Mouse (Mus musculus): Measurements from ENCODE around the gene Slc48a1. TPM values are rescaled to one million over a fixed set of nuclear protein-coding genes. Genes with fewer than 3 reads are reported as not detected.

Gene Slc48a1
- polyA plus RNA-seq, 1 experiment from 2014 or later, result 18.9 TPM

GRCm38 (mm10) chr15:97825941-97826587, 47.7 kb downstream of the Slc48a1 start:
- peak overlapping the region; percentile 69 for H3K27ac ChIP-seq (replicated peaks)
- peak overlapping the region; percentile 44 for H3K4me3 ChIP-seq
- H3K36me3 ChIP-seq (replicated peaks), result peaks cover 12% of the 10 kb centered on the region
- H3K27me3 ChIP-seq (replicated peaks; ENCODE audit: low read depth, poor library complexity, severe bottlenecking), result peaks cover 15% of the 10 kb centered on the region; the same call in 1 of the 2 replicates
- WGBS, result 47% methylated on average over 12 of the region's 12 CpGs
- H3K4me1 ChIP-seq, result peaks cover 94% of the 10 kb centered on the region
- no peaks in the 10 kb centered on the region for H3K9me3 ChIP-seq
- DNase-seq (ENCODE audit: low spot score), result no peak

- no peaks in the 10 kb centered on the region for H3K9me3 ChIP-seq
- H3K4me3 ChIP-seq, result 0 out of 2 replicates have a peak overlapping the region, but pooled peaks have one; percentile 2
- no peak for DNase-seq (ENCODE audit: low spot score)
- peaks cover 15% of the 10 kb centered on the region; the same call in 1 of the 2 replicates for H3K27me3 ChIP-seq (replicated peaks; ENCODE audit: low read depth, poor library complexity, severe bottlenecking)
- H3K27ac ChIP-seq (replicated peaks), result no peak overlapping the region; the same call in 1 of the 2 replicates
- H3K4me1 ChIP-seq, result peaks cover 90% of the 10 kb centered on the region
- peaks cover 12% of the 10 kb centered on the region for H3K36me3 ChIP-seq (replicated peaks)
- WGBS, result 75% methylated on average over 5 of the region's 5 CpGs
These were observed 48.4 kb downstream of the Slc48a1 start for GRCm38 (mm10) chr15:97826588-97827261.

GRCm38 (mm10) chr15:97827401-97827800, 49.1 kb downstream of the Slc48a1 start:
- peaks cover 90% of the 10 kb centered on the region for H3K4me1 ChIP-seq
- WGBS, result 87% methylated on average over 8 of the region's 8 CpGs

GRCm38 (mm10) chr15:97828221-97828842, 50.0 kb downstream of the Slc48a1 start:
- Histone ChIP-seq H3K9me3 (no peaks in the 10 kb centered on the region), H3K27ac (replicated peaks) (peak overlapping the region; percentile 65), H3K36me3 (replicated peaks) (peaks cover 12% of the 10 kb centered on the region), H3K27me3 (replicated peaks; ENCODE audit: low read depth, poor library complexity, severe bottlenecking) (peaks cover 15% of the 10 kb centered on the region; the same call in 1 of the 2 replicates), H3K4me1 (peaks cover 88% of the 10 kb centered on the region), H3K4me3 (peak overlapping the region; percentile 92)
- WGBS, result 56% methylated on average over 6 of the region's 6 CpGs
- no peak for DNase-seq (ENCODE audit: low spot score)

More at GRCm38 (mm10) chr15:97827401-97827800, 49.1 kb downstream of the Slc48a1 start:
- no peak overlapping the region for H3K27ac ChIP-seq (replicated peaks)
- peaks cover 12% of the 10 kb centered on the region for H3K36me3 ChIP-seq (replicated peaks)
- no peak for DNase-seq (ENCODE audit: low spot score)
- no peaks in the 10 kb centered on the region for H3K9me3 ChIP-seq
- H3K27me3 ChIP-seq (replicated peaks; ENCODE audit: low read depth, poor library complexity, severe bottlenecking), result peaks cover 15% of the 10 kb centered on the region; the same call in 1 of the 2 replicates
- H3K4me3 ChIP-seq, result no peak overlapping the region

- Histone ChIP-seq H3K9me3 (no peaks in the 10 kb centered on the region), H3K27me3 (replicated peaks; ENCODE audit: low read depth, poor library complexity, severe bottlenecking) (peaks cover 21% of the 10 kb centered on the region), H3K36me3 (replicated peaks) (peaks cover 9% of the 10 kb centered on the region), H3K4me1 (peaks cover 83% of the 10 kb centered on the region), H3K4me3 (peak overlapping the region; percentile 92), H3K27ac (replicated peaks) (peak overlapping the region; percentile 65; the same call in 1 of the 2 replicates)
- DNase-seq (ENCODE audit: low spot score), result peak; percentile 44
- WGBS, result 49% methylated on average over 5 of the region's 5 CpGs
These were observed 50.6 kb downstream of the Slc48a1 start for GRCm38 (mm10) chr15:97828901-97829338.

GRCm38 (mm10) chr15:97829432-97829831, 51.1 kb downstream of the Slc48a1 start:
- Histone ChIP-seq H3K4me3 (peak overlapping the region; percentile 92), H3K27me3 (replicated peaks; ENCODE audit: low read depth, poor library complexity, severe bottlenecking) (peaks cover 21% of the 10 kb centered on the region), H3K36me3 (replicated peaks) (0 out of 2 replicates have a peak, but pooled peaks cover 4% of the 10 kb centered on the region), H3K27ac (replicated peaks) (peak overlapping the region; percentile 65), H3K9me3 (no peaks in the 10 kb centered on the region), H3K4me1 (peaks cover 78% of the 10 kb centered on the region)
- 59% methylated on average over 2 of the region's 2 CpGs for WGBS
- no peak for DNase-seq (ENCODE audit: low spot score)

- H3K4me1 ChIP-seq, result peaks cover 70% of the 10 kb centered on the region
- 0 out of 2 replicates have a peak, but pooled peaks cover 4% of the 10 kb centered on the region for H3K36me3 ChIP-seq (replicated peaks)
- no peaks in the 10 kb centered on the region for H3K9me3 ChIP-seq
- DNase-seq (ENCODE audit: low spot score), result peak; percentile 31
- H3K27ac ChIP-seq (replicated peaks), result peak overlapping the region; percentile 100
- 8% methylated on average over 12 of the region's 12 CpGs for WGBS
- H3K4me3 ChIP-seq, result peak overlapping the region; percentile 92
- peaks cover 21% of the 10 kb centered on the region for H3K27me3 ChIP-seq (replicated peaks; ENCODE audit: low read depth, poor library complexity, severe bottlenecking)
These were observed 52.0 kb downstream of the Slc48a1 start for GRCm38 (mm10) chr15:97830253-97830787.

- peaks cover 18% of the 10 kb centered on the region for H3K27me3 ChIP-seq (replicated peaks; ENCODE audit: low read depth, poor library complexity, severe bottlenecking)
- no peaks in the 10 kb centered on the region for H3K9me3 ChIP-seq
- WGBS, result under 1% methylated on average over 39 of the region's 39 CpGs
- H3K36me3 ChIP-seq (replicated peaks), result 0 out of 2 replicates have a peak, but pooled peaks cover 4% of the 10 kb centered on the region
- peak; percentile 70 for DNase-seq (ENCODE audit: low spot score)
- H3K27ac ChIP-seq (replicated peaks), result peak overlapping the region; percentile 100
- peaks cover 65% of the 10 kb centered on the region for H3K4me1 ChIP-seq
- H3K4me3 ChIP-seq, result peak overlapping the region; percentile 92
These were observed 52.5 kb downstream of the Slc48a1 start for GRCm38 (mm10) chr15:97830788-97831241.

GRCm38 (mm10) chr15:97831242-97831986, 53.1 kb downstream of the Slc48a1 start:
- Histone ChIP-seq H3K27ac (replicated peaks) (peak overlapping the region; percentile 100), H3K4me3 (peak overlapping the region; percentile 92), H3K4me1 (peaks cover 64% of the 10 kb centered on the region), H3K9me3 (no peaks in the 10 kb centered on the region), H3K27me3 (replicated peaks; ENCODE audit: low read depth, poor library complexity, severe bottlenecking) (peaks cover 12% of the 10 kb centered on the region), H3K36me3 (replicated peaks) (0 out of 2 replicates have a peak, but pooled peaks cover 2% of the 10 kb centered on the region)
- WGBS, result under 1% methylated on average over 84 of the region's 84 CpGs
- DNase-seq (ENCODE audit: low spot score), result peak; percentile 88

GRCm38 (mm10) chr15:97831987-97832640, 53.8 kb downstream of the Slc48a1 start:
- Histone ChIP-seq H3K9me3 (no peaks in the 10 kb centered on the region), H3K36me3 (replicated peaks) (no peaks in the 10 kb centered on the region), H3K4me1 (peaks cover 64% of the 10 kb centered on the region), H3K27me3 (replicated peaks; ENCODE audit: low read depth, poor library complexity, severe bottlenecking) (peaks cover 9% of the 10 kb centered on the region), H3K4me3 (peak overlapping the region; percentile 92), H3K27ac (replicated peaks) (peak overlapping the region; percentile 100)
- WGBS, result 2% methylated on average over 10 of the region's 10 CpGs
- peak; percentile 63 for DNase-seq (ENCODE audit: low spot score)
